Mouse (Mus musculus) layer of hippocampus, adult 9-10 months (tissue): ENCODE results near the gene Gng8.
A peak's percentile ranks its signal among the peaks of the same experiment; 100 is the strongest.

Source experiments
- DNase-seq: peaks from one replicate; pipeline ENCODE4 v3.0.0; 2022; ENCODE audit warnings: low spot score

The Gng8 gene

GRCm38 (mm10) chr7:16891641-16892351 lies at the start of gene Gng8:
Gene Gng8, plus strand, starts transcription at chr7:16891786.
- DNase-seq = peak; percentile 66

GRCm38 (mm10) chr7:16842645-16843063 lies 48.9 kb upstream of the Gng8 start, which contains the start of gene Prkd2:
Gene Prkd2, plus strand, starts transcription at chr7:16842902.
- DNase-seq = peak; percentile 59

DNA sequence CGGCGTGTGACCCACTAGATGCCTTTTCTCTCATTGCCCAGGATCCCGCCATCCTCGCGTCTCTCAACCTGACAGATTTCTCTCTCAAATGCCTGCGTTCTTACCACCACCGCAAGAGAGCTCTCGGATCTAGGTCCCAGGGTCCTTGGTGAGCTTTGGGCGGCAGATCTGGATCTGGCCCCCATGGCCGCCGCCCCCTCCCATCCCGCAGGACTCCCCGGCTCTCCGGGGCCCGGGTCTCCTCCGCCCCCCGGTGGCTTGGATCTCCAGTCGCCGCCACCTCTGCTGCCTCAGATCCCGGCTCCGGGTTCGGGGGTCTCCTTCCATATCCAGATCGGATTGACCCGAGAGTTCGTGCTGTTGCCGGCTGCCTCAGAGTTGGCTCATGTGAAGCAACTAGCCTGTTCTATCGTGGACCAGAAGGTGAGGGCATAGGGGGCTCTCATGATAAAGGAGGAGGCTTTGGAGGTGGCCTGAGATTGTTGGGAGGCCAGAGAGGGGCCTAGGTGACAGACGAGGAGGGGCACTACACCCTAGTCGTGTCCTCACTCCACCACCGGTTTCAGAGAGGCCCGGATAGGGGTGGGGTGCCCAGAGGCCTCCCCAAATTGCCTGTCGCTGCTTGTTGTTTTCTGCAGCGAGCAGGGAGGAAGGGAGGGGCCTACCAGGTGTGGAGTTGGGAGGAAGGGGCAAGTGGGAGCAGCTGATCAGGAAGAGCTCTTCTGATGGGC lies 48.0 kb upstream of the Gng8 start:
- DNase-seq = no peak

DNA sequence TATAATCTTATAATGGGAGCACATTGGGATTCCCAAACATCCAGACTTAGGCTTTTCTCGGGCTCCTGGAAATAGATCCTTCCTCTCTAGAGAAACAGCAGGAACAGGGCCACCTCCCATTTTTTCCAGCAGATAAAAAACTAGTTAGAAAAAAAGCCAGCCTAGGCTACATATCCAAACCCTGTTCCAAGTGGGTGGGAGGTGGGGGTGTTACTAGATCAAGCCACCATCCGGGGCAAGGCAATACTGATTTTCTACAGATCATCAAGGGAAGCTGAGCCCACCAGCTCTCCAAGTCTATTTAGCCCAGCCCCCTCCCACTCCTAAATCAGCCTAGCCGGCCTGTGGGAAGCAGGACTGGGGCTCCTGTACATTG lies 46.9 kb upstream of the Gng8 start:
- DNase-seq = no peak

DNA sequence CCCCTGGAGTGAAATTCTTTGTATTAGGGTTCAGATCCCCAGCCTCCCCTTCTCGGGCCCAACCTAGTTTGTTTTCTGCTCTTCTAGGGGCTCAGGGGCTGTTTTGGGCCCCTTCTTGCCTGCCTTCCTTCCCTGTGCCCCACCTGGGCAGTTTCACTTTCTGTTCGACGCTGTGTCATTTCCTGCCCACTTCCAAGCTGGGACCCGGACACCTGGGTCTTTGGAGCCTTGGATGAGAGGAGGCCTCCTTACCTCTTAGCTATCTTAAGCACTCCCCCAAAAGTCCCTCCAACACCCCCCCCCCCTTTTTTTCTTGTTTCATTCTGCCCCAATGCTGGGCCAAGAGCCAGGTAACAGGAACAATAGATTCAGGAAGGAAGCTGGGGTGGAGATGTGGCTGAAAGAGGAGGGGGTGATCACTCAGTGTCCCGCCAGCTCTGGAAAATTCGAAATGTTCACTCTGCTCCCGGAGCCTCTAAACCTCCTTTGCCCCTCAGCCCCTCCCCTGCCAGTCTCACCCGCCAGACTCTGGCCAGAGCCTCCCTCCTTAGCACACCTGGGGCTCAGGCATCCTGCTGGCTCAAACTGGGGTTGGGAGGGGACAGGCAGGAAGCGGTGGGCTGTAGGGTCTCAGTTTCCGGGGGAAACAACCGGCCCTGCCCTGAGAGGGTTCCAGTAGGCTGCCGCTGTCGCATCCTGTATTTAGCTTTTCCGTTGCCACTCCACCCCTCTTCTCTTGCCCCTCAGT lies 46.3 kb upstream of the Gng8 start:
- DNase-seq = no peak

- DNase-seq = no peak
Measured at GRCm38 (mm10) chr7:16845820-16846167, 45.8 kb upstream of the Gng8 start.

GRCm38 (mm10) chr7:16846775-16847174 lies 44.8 kb upstream of the Gng8 start:
- no peak for DNase-seq

DNA sequence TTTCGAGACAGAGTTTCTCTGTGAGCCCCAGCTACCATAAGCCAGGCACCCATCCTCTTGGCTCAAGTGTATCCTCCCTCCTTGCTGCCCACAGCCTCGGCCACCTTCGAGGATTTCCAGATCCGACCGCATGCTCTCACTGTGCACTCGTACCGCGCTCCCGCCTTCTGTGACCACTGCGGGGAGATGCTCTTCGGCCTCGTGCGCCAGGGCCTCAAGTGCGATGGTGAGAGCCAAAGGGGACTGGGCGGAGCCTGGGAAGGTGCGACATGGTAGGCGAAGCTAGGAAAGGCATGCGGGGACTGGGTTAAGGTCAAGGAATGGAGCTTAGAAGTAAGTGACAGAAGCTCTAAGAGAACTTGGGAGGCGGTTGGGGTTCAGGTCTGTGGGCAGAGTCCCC lies 44.1 kb upstream of the Gng8 start:
- no peak for DNase-seq

- peak; percentile 57 for DNase-seq
Measured at GRCm38 (mm10) chr7:16848579-16848978, 43.0 kb upstream of the Gng8 start.

DNA sequence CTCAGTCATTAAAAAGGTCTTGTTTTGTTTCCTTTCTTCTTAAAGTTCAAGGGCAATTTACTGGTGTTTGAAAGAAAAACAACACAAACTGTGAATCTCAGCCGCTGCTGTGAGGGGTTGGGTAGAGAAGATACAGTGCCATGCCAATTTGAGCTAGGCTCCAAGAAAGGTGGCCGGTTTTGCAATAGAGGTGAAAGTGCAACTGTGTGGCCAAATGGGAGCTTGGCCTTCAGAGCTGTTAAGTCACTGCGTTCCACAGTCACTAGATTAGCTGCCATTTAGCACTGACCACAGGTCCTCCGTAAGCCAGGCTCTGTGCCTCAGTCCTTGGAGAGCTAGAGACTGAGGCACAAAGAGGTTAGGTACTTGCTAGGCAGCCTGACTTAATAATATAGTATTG lies 40.0 kb upstream of the Gng8 start:
- no peak for DNase-seq

- DNase-seq = no peak
Measured at GRCm38 (mm10) chr7:16853302-16853831, 38.2 kb upstream of the Gng8 start.

DNA sequence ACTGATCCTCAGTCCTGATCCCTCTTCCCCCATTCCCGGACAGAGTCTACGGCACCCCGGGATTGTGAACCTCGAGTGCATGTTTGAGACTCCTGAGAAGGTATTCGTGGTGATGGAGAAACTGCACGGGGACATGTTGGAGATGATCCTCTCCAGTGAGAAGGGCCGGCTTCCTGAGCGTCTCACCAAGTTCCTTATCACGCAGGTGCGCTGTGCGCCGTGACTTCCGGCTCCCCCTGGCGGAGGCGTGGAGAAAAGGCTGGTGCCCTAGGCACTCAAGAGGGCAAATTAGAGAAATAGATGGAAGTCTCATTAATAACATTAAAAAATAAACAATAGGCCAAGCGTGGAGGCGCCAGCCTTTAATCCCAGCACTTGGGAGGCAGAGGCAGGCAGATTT lies 33.2 kb upstream of the Gng8 start:
- DNase-seq = no peak

DNA sequence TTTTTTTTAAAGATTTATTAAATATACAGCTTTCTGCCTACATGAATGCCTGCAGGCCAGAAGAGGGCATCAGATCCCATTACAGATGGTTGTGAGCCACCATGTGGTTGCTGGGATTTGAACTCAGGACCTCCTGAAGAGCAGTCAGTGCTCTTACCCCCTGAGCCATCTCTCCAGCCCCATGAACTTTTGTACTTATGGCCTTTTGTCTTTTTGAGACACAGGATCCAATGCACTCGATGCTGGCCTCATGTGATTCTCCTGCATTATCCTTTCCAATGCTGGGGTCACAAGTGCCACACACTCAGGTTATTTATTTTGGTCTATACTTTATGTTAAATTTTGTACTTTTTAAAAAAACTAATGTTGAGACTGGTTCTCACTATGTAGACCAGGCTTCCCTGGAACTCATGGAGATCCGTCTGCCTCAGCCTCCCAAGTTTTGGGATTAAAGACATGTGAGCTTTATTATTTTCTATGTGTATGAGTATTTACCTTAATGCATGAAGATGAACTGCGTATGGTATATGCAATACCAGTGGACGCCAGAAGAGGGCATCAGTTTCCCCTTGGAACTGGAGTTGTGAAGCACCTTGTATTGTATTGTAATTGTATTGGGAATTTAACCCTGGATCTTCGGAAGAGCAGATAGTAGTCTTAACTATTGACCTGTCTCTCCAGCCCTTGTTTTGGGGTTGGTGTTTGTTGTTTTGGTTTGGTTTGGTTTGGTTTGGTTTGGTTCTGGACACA lies 31.5 kb upstream of the Gng8 start:
- no peak for DNase-seq

GRCm38 (mm10) chr7:16867488-16867887 lies 24.1 kb upstream of the Gng8 start:
- no peak for DNase-seq

DNA sequence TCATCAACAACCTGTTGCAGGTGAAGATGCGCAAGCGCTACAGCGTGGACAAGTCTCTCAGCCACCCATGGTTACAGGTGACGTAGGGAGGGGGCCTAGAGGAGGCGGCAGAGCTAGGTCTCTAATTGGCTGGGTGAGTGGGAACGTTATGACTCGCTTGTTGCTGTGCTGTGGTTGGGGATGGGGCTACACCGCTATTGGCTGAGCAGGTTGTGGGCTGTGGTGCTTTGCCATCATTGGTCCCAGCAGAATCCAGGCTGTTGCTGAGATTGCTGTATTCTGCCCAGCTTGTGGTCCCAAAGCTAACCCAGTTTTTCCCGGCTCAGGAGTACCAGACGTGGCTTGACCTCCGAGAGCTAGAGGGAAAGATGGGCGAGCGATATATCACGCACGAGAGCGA lies 22.1 kb upstream of the Gng8 start:
- peak; percentile 90 for DNase-seq

- no peak for DNase-seq
Measured at GRCm38 (mm10) chr7:16871600-16871999, 20.0 kb upstream of the Gng8 start.

GRCm38 (mm10) chr7:16872478-16872877 lies 19.1 kb upstream of the Gng8 start:
- DNase-seq = no peak

DNA sequence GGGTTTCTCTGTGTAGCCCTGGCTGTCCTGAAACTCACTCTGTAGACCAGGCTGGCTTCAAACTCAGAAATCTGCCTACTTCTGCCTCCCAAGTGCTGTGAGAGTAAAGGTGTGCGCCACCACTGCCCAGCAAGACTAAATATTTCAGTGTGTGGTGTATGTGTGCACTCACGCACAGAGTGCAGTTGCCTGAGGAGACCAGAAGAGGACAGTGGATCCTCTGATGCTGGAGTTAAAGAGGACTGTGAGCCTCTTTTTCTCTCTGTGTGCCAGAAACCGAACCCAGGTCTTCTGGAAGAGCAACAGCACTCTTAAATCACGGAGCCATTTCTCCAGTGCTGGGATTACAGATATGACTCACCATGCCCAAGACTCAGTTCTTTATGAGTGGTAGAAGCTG lies 18.2 kb upstream of the Gng8 start:
- DNase-seq = no peak

GRCm38 (mm10) chr7:16874190-16874589 lies 17.4 kb upstream of the Gng8 start:
- DNase-seq = peak; percentile 68

DNA sequence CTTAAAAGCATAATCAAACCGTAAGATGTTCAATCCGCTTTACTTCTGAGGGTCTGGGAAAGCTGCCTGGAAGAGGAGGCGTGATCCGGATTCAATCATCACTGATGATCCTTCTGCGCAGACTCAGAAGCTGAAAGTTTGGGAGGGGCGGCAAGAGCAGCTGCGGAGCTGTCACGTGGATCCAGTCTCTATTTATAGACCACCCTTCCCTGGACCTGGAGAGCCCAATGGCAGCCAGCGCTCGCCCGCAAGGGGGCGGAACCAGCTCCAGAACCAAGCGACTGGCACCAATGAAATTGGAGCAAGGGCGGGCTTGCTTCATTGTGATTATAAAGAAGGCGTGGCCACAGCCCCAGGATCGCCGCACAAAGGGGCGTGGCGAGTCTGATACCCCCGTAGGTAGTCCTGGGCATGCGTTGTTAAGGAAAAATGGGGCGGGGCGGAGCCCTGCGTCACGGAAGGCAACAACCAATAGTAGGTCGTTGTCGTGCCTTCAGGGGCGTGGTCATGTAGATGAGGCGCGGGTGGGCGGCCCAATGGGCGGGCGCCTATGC lies 16.8 kb upstream of the Gng8 start:
- DNase-seq = peak; percentile 100

GRCm38 (mm10) chr7:16875310-16875325 lies 16.5 kb upstream of the Gng8 start, which contains the start of gene Dact3:
Gene Dact3, plus strand, starts transcription at chr7:16875317.
- DNase-seq = no peak

DNA sequence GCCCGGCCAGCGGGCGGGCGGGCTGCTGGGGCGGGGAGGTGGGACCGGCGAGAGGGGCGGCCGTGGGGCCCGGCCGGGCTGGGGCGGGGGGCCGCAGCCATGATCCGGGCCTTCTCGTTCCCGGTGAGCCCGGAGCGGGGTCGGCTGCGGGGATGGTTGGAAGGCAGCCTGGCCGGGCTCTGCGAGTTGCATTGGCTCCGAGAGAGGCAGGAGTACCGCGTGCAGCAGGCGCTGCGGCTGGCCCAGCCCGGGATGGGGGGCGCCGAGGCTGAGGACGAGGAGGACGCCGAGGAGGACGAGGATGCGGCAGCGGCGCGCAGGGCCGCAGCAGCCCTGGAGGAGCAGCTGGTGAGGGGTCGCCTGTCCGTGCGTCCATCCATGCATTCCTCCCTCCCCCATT lies 16.3 kb upstream of the Gng8 start:
- no peak for DNase-seq

GRCm38 (mm10) chr7:16876006-16876405 lies 15.6 kb upstream of the Gng8 start:
- no peak for DNase-seq
